Mouse (Mus musculus) hindbrain, embryonic 13.5 days (tissue): ENCODE data around the gene Osbpl8. TPM values are rescaled to one million over a fixed set of nuclear protein-coding genes. Genes with fewer than 3 reads are reported as not detected.
"Not testable (repeated sequence)": the region's sequence is repeated elsewhere in the genome, so short reads cannot be mapped to it uniquely, and the experiment has no call there.

Experiments used
- ATAC-seq: fragments of 200-750 bp; cut with Nextera tagmentation; 2 replicates; pipeline ENCODE4 v1.8.0; 2017; ENCODE audit warnings: moderate TSS enrichment; ENCODE audit not compliant: low FRiP score
- H3K27ac ChIP-seq: fragments of 300-500 bp; sonication (generic); 2 replicates; pipeline ENCODE4 v1.5.1; 2015; ENCODE audit warnings: inconsistent platforms, mild to moderate bottlenecking, moderate library complexity
- H3K27me3 ChIP-seq: fragments of 300-500 bp; sonication (generic); 2 replicates; pipeline ENCODE4 v1.6.1; 2015; ENCODE audit warnings: mild to moderate bottlenecking, inconsistent platforms
- H3K36me3 ChIP-seq: fragments of 300-500 bp; sonication (generic); 2 replicates; pipeline ENCODE4 v1.6.1; 2015; ENCODE audit warnings: mild to moderate bottlenecking, inconsistent platforms
- H3K4me1 ChIP-seq: fragments of 300-500 bp; sonication (generic); replicated peaks from 2 replicates; pipeline ENCODE4 v1.6.1; 2015; ENCODE audit warnings: inconsistent platforms
- H3K4me2 ChIP-seq: fragments of 300-500 bp; sonication (generic); 2 replicates; pipeline ENCODE4 v1.6.1; 2015; ENCODE audit warnings: inconsistent platforms, mild to moderate bottlenecking, moderate library complexity
- H3K4me3 ChIP-seq: fragments of 300-500 bp; sonication (generic); 2 replicates; pipeline ENCODE4 v1.5.1; 2015; ENCODE audit warnings: mild to moderate bottlenecking, inconsistent platforms
- H3K9ac ChIP-seq: fragments of 300-500 bp; sonication (generic); 2 replicates; pipeline ENCODE4 v1.6.1; 2015; ENCODE audit warnings: mild to moderate bottlenecking, inconsistent platforms
- H3K9me3 ChIP-seq: fragments of 300-500 bp; sonication (generic); 2 replicates; pipeline ENCODE4 v1.6.1; 2016; ENCODE audit warnings: inconsistent platforms
- WGBS: fragments of 180-500 bp; shearing (Covaris S2); methylation state at CpG from one replicate; pipeline ENCODE4 v1.1.7; 2015; 5-methylcytosine and 5-hydroxymethylcytosine counted together
- polyA plus RNA-seq: library from polyadenylated mRNA; unstranded; fragments of >200 nt; fragmentation: Nextera tagmentation; extraction: Ambion mirVana; gene quantifications from 2 replicates; pipeline ENCODE4 v1.2.1, GENCODE M21; 2015

Osbpl8 gene
- polyA plus RNA-seq, 1 experiment from 2014 or later = 17.7 TPM

DNA sequence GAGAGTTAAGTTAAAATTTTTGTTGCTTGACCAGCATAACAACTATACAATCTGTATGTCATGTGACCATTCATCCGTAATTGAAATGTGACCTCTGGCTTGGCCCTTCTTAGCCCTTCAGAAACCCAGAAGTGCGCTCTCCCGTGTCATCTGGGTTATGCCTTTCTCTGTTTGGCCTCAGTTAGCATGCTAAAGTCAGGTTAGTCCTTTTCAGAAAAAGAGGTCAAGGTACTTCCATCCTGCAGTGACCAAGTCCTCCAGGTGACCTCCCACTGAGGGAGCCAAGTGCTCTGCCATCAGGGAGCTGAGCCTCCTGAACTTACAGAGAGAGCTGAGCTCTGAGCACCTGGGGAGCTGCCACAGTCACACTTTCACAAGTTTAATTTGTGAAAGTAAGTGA lies 33.7 kb upstream of the Osbpl8 start:
- WGBS = 41% methylated on average over 3 of the region's 3 CpGs

DNA sequence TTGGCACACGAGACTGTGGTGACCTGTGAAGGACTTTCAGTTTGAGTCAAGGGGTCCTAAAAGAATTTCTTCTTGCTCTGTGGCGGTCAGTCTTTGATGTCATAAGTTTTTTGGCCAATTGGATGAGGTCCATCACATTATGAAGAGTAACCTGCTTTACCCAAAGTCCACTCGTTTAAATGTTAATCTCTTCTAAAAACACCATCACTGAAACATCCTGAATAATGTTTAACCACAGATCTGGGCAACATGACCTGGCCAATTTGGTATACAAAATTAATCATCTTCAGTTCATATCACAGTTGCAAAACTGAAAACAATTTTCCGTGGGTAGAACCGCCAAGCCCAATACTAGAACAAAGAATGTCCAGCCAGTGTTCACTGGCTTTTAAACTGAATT lies 31.3 kb upstream of the Osbpl8 start:
- Histone ChIP-seq H3K27me3 (no peaks in the 10 kb centered on the region), H3K4me1 (no peaks in the 10 kb centered on the region), H3K36me3 (no peaks in the 10 kb centered on the region), H3K4me2 (no peak overlapping the region), H3K9ac (no peak overlapping the region), H3K4me3 (no peak overlapping the region), H3K9me3 (no peaks in the 10 kb centered on the region), H3K27ac (no peak overlapping the region)
- WGBS = 91% methylated on average over 5 of the region's 5 CpGs
- no peak for ATAC-seq

More for the DNA sequence above, 33.7 kb upstream of the Osbpl8 start:
- no peak for ATAC-seq
- Histone ChIP-seq H3K4me1 (no peaks in the 10 kb centered on the region), H3K9me3 (no peaks in the 10 kb centered on the region), H3K36me3 (no peaks in the 10 kb centered on the region), H3K9ac (no peak overlapping the region), H3K27me3 (no peaks in the 10 kb centered on the region), H3K4me3 (no peak overlapping the region), H3K4me2 (no peak overlapping the region), H3K27ac (no peak overlapping the region)

DNA sequence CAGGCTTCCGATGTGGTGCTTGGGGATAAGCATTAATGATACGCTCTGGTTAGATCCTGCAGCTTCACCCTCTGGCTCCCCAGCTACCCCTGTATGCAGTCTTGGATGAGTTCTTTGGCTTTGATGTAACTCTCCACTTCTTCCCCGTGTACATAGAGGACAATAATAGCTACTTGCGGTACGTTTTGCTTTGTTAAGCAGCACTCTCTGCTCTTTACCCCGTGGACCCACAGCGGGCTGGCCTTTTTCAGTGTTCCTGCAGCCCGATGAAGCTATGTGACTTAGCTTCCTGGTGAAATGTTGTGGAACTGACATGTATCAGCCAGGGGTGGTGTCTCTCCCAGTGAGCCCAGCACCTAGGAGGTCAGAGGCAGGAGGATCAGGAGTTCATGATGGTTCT lies 30.6 kb upstream of the Osbpl8 start:
- H3K4me3 ChIP-seq = no peak overlapping the region
- no peaks in the 10 kb centered on the region for H3K36me3 ChIP-seq
- no peak overlapping the region for H3K27ac ChIP-seq
- no peaks in the 10 kb centered on the region for H3K9me3 ChIP-seq
- 79% methylated on average over 8 of the region's 8 CpGs for whole genome bisulfite sequencing
- H3K4me2 ChIP-seq = no peak overlapping the region
- H3K9ac ChIP-seq = no peak overlapping the region
- no peaks in the 10 kb centered on the region for H3K27me3 ChIP-seq
- ATAC-seq = no peak
- H3K4me1 ChIP-seq = no peaks in the 10 kb centered on the region

DNA sequence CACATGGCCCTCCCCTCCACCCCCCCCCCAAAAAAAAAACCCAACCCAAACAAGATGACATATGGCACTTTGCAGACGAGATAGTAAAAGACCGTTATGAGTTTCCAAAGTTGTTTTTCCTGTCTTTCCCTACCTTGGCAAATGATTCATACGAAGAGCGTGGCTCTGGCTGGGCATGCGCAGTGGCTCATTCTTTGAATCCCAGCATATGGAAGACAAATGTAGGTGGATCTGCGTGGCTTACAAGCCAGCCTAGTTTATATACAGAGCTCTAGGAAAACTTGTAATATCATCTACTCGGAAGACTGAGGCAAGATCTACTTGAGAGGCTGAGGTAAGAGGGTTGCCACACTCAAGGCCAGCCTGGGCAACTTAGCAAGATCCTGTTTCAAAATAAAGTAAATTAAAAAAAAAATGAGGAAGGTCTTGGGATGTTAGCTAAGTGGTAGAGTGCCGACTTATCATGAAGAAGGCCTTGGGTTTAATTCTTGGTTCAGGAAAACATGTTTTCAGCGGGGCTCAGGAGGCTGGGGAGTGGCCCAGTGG lies 30.1 kb upstream of the Osbpl8 start:
- Histone ChIP-seq H3K9me3 (no peaks in the 10 kb centered on the region), H3K27me3 (no peaks in the 10 kb centered on the region), H3K4me2 (no peak overlapping the region), H3K9ac (no peak overlapping the region), H3K4me1 (no peaks in the 10 kb centered on the region), H3K27ac (no peak overlapping the region), H3K4me3 (no peak overlapping the region), H3K36me3 (no peaks in the 10 kb centered on the region)
- no peak for ATAC-seq
- WGBS = 93% methylated on average over 9 of the region's 9 CpGs

DNA sequence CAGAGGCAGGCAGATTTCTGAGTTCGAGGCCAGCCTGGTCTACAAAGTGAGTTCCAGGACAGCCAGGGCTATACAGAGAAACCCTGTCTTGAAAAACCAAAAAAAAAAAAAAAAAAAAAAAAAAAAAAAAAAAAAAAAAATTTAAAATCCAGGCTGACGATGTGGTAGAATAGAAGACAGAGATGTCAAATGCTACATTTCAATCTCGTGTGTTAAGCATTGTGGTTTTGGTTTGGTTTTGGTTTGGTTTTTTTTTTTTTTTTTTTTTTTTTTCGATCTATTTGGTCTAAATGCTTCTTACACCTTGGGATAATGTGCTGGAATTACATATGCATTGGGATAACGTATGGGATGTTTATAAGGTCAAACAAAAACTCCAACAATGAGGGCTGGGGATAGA lies 28.2 kb upstream of the Osbpl8 start:
- WGBS = 83% methylated on average over 5 of the region's 5 CpGs
- H3K4me2 ChIP-seq, H3K27ac ChIP-seq, H3K36me3 ChIP-seq, ATAC-seq, H3K9me3 ChIP-seq, H3K27me3 ChIP-seq, H3K4me1 ChIP-seq, H3K9ac ChIP-seq, H3K4me3 ChIP-seq: not testable (repeated sequence)

DNA sequence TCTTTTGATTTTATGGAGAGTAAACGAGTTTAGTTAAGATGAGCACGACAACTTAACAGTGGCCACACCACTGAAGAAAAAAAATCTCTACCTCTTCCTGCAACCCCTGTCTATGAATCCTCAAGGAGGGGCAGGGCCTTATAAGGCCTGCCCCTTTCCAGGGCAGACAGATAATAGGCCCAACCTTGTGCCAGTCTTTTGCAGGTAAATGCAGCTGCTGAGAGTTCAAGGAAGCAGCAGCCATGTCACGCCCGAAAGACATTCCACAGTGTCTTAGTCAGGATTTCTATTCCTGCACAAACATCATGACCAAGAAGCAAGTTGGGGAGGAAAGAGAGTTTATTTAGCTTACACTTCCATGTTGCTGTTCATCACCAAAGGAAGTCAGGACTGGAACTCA lies 26.6 kb upstream of the Osbpl8 start:
- no peaks in the 10 kb centered on the region for H3K9me3 ChIP-seq
- WGBS = 87% methylated on average over 4 of the region's 4 CpGs
- no peak for ATAC-seq

DNA sequence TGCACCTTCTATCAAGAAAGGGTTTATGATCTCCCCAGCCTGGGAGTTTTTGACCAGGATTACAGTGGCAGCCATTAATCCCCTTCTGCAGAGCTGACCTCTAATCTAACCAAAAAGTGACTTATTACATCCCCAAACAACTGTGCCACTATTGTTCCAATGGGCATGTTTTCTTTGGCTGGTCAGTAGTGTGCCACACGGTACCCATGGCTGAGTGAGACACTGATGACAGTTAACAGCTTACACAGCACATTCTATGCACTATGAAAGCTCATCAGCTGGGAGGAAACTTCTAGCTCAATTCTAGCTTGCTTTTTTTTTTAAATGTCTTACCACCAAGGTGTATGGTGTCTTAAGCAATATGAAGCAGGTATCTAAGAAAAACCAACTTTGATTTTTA lies 25.4 kb upstream of the Osbpl8 start:
- Histone ChIP-seq H3K27me3 (no peaks in the 10 kb centered on the region), H3K36me3 (no peaks in the 10 kb centered on the region), H3K4me2 (no peak overlapping the region), H3K4me1 (no peaks in the 10 kb centered on the region), H3K4me3 (no peak overlapping the region), H3K9me3 (no peaks in the 10 kb centered on the region), H3K27ac (no peak overlapping the region), H3K9ac (no peak overlapping the region)
- ATAC-seq = no peak
- WGBS = 88% methylated on average over 1 of the region's 1 CpGs

More for the DNA sequence above, 26.6 kb upstream of the Osbpl8 start:
- Histone ChIP-seq H3K4me1 (no peaks in the 10 kb centered on the region), H3K27me3 (no peaks in the 10 kb centered on the region), H3K36me3 (no peaks in the 10 kb centered on the region), H3K4me2 (no peak overlapping the region), H3K4me3 (no peak overlapping the region), H3K9ac (no peak overlapping the region), H3K27ac (no peak overlapping the region)

DNA sequence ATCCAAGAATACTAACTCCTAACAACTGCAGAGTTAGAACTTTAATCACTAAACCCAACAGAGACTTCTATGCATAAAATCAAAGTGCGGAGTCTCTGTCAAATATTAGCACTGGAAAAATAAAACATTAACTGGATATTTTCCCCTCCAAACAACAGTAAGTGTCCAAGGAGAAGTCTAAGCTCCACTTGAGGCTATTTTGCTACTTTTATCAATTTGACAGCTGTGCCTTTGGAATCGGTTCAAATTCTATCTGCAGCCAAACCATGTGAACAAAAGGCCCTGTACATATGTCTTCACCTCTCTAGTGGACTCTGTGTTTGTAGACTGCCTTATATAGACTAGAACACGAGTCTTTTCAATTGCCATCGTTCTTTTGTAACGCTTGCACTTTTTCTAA lies 24.7 kb upstream of the Osbpl8 start:
- no peak overlapping the region for H3K9ac ChIP-seq
- H3K4me1 ChIP-seq = no peaks in the 10 kb centered on the region
- ATAC-seq = no peak
- H3K4me3 ChIP-seq = no peak overlapping the region
- WGBS = 83% methylated on average over 5 of the region's 5 CpGs
- H3K36me3 ChIP-seq = no peaks in the 10 kb centered on the region
- H3K27me3 ChIP-seq = no peaks in the 10 kb centered on the region
- no peaks in the 10 kb centered on the region for H3K9me3 ChIP-seq
- H3K27ac ChIP-seq = no peak overlapping the region
- no peak overlapping the region for H3K4me2 ChIP-seq

DNA sequence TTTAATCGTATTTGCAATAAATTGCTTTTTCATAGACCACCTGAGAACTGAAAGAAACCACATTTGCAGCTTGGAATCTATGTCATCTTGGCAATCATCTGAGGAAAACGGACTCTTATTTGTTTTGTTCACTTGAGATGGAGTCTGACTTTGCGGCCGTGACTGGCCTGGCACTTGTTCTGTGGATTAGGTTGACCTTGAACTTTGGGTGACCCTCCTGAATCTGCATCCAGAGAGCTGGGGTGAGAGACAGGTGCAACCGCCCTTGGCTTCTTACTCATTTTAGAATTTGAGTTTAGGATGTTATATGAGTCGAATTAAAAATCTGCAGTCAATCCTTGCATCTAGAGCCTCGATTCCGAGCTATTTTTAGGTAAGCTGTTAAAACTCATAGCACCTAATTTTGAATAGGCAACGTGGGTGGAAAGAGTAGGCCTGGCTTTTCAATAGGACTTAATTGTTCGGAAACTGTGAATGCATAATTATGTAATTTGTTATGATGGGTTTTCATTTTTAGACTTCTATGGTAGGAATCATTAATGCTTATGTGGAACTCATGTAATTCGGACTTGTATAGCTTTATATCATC lies 20.1 kb upstream of the Osbpl8 start:
- WGBS = 87% methylated on average over 11 of the region's 11 CpGs
- no peak overlapping the region for H3K27ac ChIP-seq
- H3K4me3 ChIP-seq = no peak overlapping the region
- ATAC-seq = no peak
- no peaks in the 10 kb centered on the region for H3K36me3 ChIP-seq
- no peaks in the 10 kb centered on the region for H3K9me3 ChIP-seq
- no peak overlapping the region for H3K9ac ChIP-seq
- H3K27me3 ChIP-seq = no peaks in the 10 kb centered on the region
- no peaks in the 10 kb centered on the region for H3K4me1 ChIP-seq
- no peak overlapping the region for H3K4me2 ChIP-seq

DNA sequence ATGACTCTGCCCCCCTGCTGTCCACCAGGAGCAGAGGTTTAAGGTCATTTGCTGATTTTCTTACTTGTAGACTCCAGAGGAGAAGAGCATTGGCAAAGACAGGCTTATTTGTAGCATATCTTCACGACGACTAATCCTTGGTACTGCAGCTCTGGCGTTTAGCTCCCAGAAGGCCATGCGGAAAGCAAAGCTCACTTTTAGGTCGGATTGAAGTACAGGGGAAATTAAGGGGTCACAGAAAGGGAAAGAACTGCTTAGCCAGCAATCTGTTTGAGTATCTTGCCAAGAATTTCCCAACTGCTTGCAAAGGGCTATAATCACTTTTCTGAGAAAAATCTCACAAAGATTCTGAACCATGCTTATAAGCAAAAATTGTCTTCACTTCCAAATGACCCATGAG lies 14.8 kb upstream of the Osbpl8 start:
- ATAC-seq = no peak
- H3K9me3 ChIP-seq = no peaks in the 10 kb centered on the region
- 75% methylated on average over 5 of the region's 5 CpGs for WGBS
- no peak overlapping the region for H3K4me2 ChIP-seq
- no peaks in the 10 kb centered on the region for H3K4me1 ChIP-seq
- H3K9ac ChIP-seq = no peak overlapping the region
- H3K36me3 ChIP-seq = no peaks in the 10 kb centered on the region
- H3K27ac ChIP-seq = no peak overlapping the region
- no peaks in the 10 kb centered on the region for H3K27me3 ChIP-seq
- H3K4me3 ChIP-seq = no peak overlapping the region

DNA sequence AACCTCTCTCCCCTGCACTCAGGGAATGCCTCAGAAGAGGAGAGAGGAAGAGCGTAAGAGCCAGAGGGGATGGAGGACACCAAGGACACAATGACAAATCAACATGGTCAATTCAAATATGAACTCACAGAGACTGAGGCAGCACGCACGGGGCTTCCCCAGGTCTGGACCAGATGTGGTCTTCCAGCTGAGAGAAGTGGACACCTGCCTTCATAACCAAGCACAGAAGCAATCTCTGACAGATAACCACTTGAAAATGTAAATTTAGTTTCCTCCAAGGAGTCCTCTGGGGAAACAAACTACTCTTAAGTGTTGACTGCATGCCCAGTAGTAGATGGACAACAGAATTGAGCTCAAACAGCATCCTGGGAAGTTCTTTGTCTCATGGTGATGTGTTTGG lies 9.5 kb upstream of the Osbpl8 start:
- no peak for ATAC-seq
- Histone ChIP-seq H3K4me3 (no peak overlapping the region), H3K4me1 (no peaks in the 10 kb centered on the region)

DNA sequence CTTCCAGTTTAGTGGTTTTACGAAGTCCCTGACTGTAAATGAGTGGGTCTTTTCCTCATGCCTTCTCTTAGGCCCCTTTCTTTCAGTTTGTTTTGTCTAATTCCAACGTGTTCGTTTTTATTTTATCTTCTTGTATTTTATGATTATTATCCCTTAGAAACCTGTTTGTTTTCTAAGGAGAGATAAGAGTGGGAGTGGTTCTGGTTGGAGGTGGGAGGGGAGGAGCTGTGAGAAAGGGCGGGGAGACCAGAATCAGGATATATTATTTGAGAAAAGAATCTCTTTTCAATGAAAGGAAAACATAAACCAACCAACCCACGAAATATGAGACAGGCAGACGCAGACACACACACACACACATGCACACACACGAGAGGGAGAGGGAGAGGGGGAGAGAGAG lies 9.0 kb upstream of the Osbpl8 start:
- Histone ChIP-seq H3K27ac (no peak overlapping the region), H3K36me3 (no peaks in the 10 kb centered on the region), H3K27me3 (no peaks in the 10 kb centered on the region), H3K4me2 (no peak overlapping the region), H3K9ac (no peak overlapping the region), H3K4me3 (no peak overlapping the region), H3K4me1 (no peaks in the 10 kb centered on the region), H3K9me3 (no peaks in the 10 kb centered on the region)
- 77% methylated on average over 7 of the region's 7 CpGs for WGBS
- ATAC-seq = no peak

More for the DNA sequence above, 9.5 kb upstream of the Osbpl8 start:
- Histone ChIP-seq H3K27me3 (no peaks in the 10 kb centered on the region), H3K9ac (no peak overlapping the region), H3K27ac (no peak overlapping the region), H3K9me3 (no peaks in the 10 kb centered on the region), H3K36me3 (no peaks in the 10 kb centered on the region), H3K4me2 (no peak overlapping the region)
- WGBS = 98% methylated on average over 3 of the region's 3 CpGs

DNA sequence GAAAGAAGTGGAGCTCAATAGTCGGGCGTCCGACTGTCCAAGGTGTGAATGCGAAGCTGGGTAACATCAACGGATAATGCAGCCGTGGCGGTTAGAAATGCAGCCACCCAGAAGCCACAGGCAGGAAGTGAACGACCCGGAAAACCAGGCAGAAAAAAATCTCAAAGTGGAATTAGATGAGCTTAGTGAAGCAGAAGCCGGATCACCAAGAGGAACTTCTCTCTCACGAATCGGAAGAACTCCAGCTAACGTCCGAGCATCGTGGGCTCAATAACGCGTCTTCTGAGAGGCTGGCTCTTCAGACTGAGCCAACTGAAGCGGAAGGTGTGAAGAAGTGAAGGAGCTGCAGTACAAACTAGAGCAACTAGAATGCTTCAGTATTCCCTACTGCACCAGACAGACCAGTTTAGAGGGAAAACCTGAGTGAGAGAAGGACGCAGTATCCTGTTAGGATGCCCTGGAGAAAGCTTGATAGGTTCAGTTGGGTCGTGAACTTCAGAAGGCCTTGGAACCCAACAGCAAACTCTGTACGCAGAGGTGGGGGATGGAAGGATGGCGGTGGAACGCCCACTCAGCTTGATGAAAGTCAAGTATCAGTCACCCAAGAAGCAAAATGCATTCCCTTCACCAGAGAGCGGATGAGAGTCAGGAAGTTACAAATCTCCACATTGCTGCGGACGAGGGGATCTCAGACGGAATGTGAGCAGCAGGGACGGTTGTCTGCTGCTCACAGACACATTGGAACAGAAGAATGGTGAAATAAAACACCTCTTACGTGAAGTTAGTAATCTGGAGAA lies 8.0 kb upstream of the Osbpl8 start:
- ATAC-seq = no peak
- no peak overlapping the region for H3K27ac ChIP-seq
- H3K4me1 ChIP-seq = no peaks in the 10 kb centered on the region
- H3K9ac ChIP-seq = no peak overlapping the region
- no peak overlapping the region for H3K4me3 ChIP-seq
- no peaks in the 10 kb centered on the region for H3K36me3 ChIP-seq
- H3K9me3 ChIP-seq = no peaks in the 10 kb centered on the region
- H3K4me2 ChIP-seq = no peak overlapping the region
- H3K27me3 ChIP-seq = no peaks in the 10 kb centered on the region
- 90% methylated on average over 29 of the region's 29 CpGs for WGBS
